Comparison of ENCODE assay signal across 15 mouse cellular contexts in genomic region chr2:11637115-11637514, GRCm38 (mm10). TPM values are rescaled to one million over a fixed set of nuclear protein-coding genes. Genes with fewer than 3 reads are reported as not detected.
DNase-seq lines count a peak whose midpoint lies in the region; ATAC-seq lines count a peak whose summit lies in the region.
"Had no signal": no experiment of that assay in that cellular context is flagged by ENCODE, and none has a peak within 500 bp of the region (broad histone marks: within the 10 kb centered on the region; RNA-seq: fewer than 3 reads in every experiment).

No protein-coding gene starts in this region.

- peak; percentile 16 for DNase-seq in lung, postnatal 36 days
- no peak for DNase-seq in lung, postnatal 10 days
- peak; percentile 61 for DNase-seq in thymus, postnatal 25 days
- no peak for DNase-seq in frontal cortex, postnatal 10 days (ENCODE audit: low spot score in 2 of 2)
- no peak for DNase-seq in right cerebral cortex, adult 2 months (ENCODE audit: low spot score in 2 of 2)
- DNase-seq: cerebellum, postnatal 36 days; lung, adult 2 months had no signal

- peak; percentile 44 for ATAC-seq in activated CD4-positive, CD25-positive, alpha-beta regulatory T cell, adult 4 months
- peak; percentile 95 for ATAC-seq in megakaryocyte progenitor cell, adult 5-6 weeks (replicated peaks; ENCODE audit: poor library complexity)

RNA-seq across cellular contexts. Expression of gene Il2ra, which starts 5.5 kb away (rescaled TPM):
- polyA plus RNA-seq in activated CD4-positive, CD25-positive, alpha-beta regulatory T cell, adult 4 months (2017; shearing (Covaris generic)): 100 to 1,000 TPM; 305 to 312 TPM
- not detected in 2 replicates for total RNA-seq in megakaryocyte progenitor cell, adult 5-6 weeks (2015)
- total RNA-seq in megakaryocyte progenitor cell, adult 5-6 weeks (2017): not detected in 2 replicates
- total RNA-seq: midbrain, postnatal 0 days had no signal
- polyA plus RNA-seq: heart, embryonic 14.5 days; kidney, embryonic 14.5 days; midbrain, postnatal 0 days had no signal

RNA-seq across cellular contexts. Expression of gene Gm17490, which starts 11.1 kb away (rescaled TPM):
- polyA plus RNA-seq in activated CD4-positive, CD25-positive, alpha-beta regulatory T cell, adult 4 months (2017; shearing (Covaris generic)): not detected
- total RNA-seq in megakaryocyte progenitor cell, adult 5-6 weeks (2015): not detected in 2 replicates
- not detected in 2 replicates for total RNA-seq in megakaryocyte progenitor cell, adult 5-6 weeks (2017)
- total RNA-seq: adrenal gland, postnatal 4 days; left cerebral cortex, postnatal 10 days; midbrain, postnatal 0 days had no signal
- polyA plus RNA-seq: heart, embryonic 14.5 days; kidney, embryonic 14.5 days; lung, adult 2 months; midbrain, postnatal 0 days; testis, adult 2 months had no signal

RNA-seq across cellular contexts. Expression of gene Rbm17, which starts 33.2 kb away (rescaled TPM):
- 10 to 100 TPM; 33.1 to 38.5 TPM for polyA plus RNA-seq in activated CD4-positive, CD25-positive, alpha-beta regulatory T cell, adult 4 months (2017; shearing (Covaris generic))
- total RNA-seq in megakaryocyte progenitor cell, adult 5-6 weeks (2015): 137 and 153 TPM in 2 replicates
- total RNA-seq in megakaryocyte progenitor cell, adult 5-6 weeks (2017): 129 and 175 TPM in 2 replicates

Comparison
In these comparisons a context has a peak if more than half of its experiments do, and no peak if none do; other contexts are left out.
1. DNase-seq: peak in lung, postnatal 36 days (single experiment) and thymus, postnatal 25 days (single experiment); none in lung, postnatal 10 days (single experiment), frontal cortex, postnatal 10 days (0 of 2) and right cerebral cortex, adult 2 months (0 of 2).